Mouse (Mus musculus): ENCODE measurements around the gene Prdm13.

DNA sequence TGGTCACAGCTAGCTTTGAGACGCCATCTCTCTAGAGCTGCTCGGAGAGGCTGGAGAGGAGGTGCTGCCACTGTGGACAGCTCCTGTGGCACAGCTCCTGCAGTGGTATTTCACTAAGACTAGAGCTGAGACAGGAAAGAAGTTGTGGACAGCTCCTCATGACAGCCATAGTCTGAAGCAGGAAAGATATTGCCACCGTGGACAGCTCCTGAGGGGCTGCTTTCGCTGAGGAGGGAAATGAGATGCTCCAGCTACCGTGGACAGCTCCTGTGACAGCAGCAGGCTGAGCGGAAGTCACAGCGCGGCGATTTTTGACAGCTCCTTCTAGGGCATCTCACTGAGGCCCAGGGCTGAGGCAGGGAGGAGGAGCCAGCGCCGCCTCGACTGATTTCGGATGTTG, 26.4 kb upstream of the Prdm13 start:
- TF ChIP-seq MAX (IDR thresholded peaks at IDR 0.05; ENCODE audit: low read length) (peak; percentile 56; the same call in 1 of the 2 replicates), CTCF (conservative IDR thresholded peaks at IDR 0.05 in 1 of 2, IDR thresholded peaks at IDR 0.05 in 1 of 2; ENCODE audit: low read depth in 2 of 2, low read length in 2 of 2) (no peak), E2F4 (IDR thresholded peaks at IDR 0.05; ENCODE audit: insufficient replicate concordance, low read depth, low read length) (no peak), IRF4 (IDR thresholded peaks at IDR 0.05; ENCODE audit: low read depth, low read length) (no peak), ZMIZ1 (IDR thresholded peaks at IDR 0.05; ENCODE audit: low read depth, low read length) (no peak)
